Mouse (Mus musculus) skeletal muscle tissue, postnatal 0 days (tissue): ENCODE results near the gene Coq4. TPM values are rescaled to one million over a fixed set of nuclear protein-coding genes. Genes with fewer than 3 reads are reported as not detected.

ENCODE experiments used
- microRNA-seq, 2 experiments: library from miRNA; unstranded; fragments of <30 nt; microRNA quantifications; one replicate each; pipeline ENCODE4; 2016
- polyA plus RNA-seq: library from polyadenylated mRNA; unstranded; fragments of >200 nt; fragmentation: Nextera tagmentation; extraction: Ambion mirVana; gene quantifications from 2 replicates; pipeline ENCODE4 v1.2.1, GENCODE M21; 2015

The Coq4 gene
- polyA plus RNA-seq = 7.7 and 10.6 TPM in 2 replicates

GRCm38 (mm10) chr2:29787104-29787917 is at the start of gene Coq4:
Gene Coq4, plus strand, starts transcription at chr2:29787493.

GRCm38 (mm10) chr2:29751497-29751896 is 35.8 kb upstream of the Coq4 start, which contains the start of gene Gm13420:
Gene Gm13420, minus strand, starts transcription at chr2:29751685.

DNA sequence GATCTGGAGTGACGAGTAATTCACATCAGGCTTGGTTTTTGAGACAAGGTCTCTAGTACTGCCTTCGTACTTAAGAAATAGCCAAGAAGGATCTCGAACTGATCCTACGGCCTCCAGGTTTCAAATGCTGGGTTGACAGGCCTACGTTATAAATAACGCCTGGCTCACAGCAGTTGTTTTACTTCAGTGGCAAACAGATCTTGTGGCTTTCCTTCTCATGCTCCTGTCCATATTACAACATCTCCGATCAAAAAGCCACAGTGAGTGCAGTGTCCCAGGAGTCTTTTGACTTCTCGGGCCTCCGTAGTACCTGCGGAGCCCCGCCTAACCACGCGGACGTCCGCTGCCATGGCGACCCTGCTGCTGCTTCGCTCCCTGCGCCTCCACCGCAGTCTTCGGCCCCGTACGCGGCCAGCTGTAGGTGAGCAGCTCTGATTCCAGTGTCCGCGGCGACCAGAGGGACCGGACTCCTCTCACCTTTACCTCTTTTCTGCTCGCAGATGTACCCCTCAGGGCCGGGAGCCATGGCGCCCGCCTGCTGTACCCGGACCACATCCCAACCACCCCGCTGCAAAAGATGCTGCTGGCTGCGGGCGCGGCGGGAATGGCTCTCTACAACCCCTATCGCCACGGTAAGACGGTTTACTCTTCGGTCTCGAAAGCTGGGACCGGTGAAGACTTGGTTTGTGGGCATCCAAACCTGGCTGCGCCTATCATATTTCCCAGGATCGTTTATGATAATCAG is 816 bp downstream of the Coq4 start, which contains the start of gene Trub2:
TSS of gene Trub2 (minus strand) at position 566 of the 745 bp plus-strand sequence.

GRCm38 (mm10) chr2:29802075-29802826 is 15.0 kb downstream of the Coq4 start, which contains the start of gene Slc27a4:
Gene Slc27a4, plus strand, starts transcription at chr2:29802634.

GRCm38 (mm10) chr2:29820025-29820817 is 32.9 kb downstream of the Coq4 start, which contains the start of gene Urm1:
Gene Urm1, plus strand, starts transcription at chr2:29820075.

Small RNAs within 50 kb of the gene (microRNA-seq; reads per million reads assigned to microRNA genes)
- gene Mir219a-2 (0 reads per million in 2 experiments), gene Mir219b (0 reads per million in 2 experiments)

Other genes with a start within 250 kb of the Coq4 start
- gene Rapgef1, start 167.8 kb upstream of the Coq4 start, polyA plus RNA-seq = 14.8 and 15.9 TPM in 2 replicates
- gene Gm13420, start 35.8 kb upstream of the Coq4 start, polyA plus RNA-seq = not detected in 2 replicates
- gene Gm13547, start 28.2 kb upstream of the Coq4 start, polyA plus RNA-seq = not detected in 2 replicates
- gene Trub2, start 1.0 kb downstream of the Coq4 start, polyA plus RNA-seq = 15.9 and 16.0 TPM in 2 replicates
- gene Slc27a4, start 15.1 kb downstream of the Coq4 start, polyA plus RNA-seq = 5.2 and 6.6 TPM in 2 replicates
- gene Urm1, start 32.6 kb downstream of the Coq4 start, polyA plus RNA-seq = 15.4 and 17.0 TPM in 2 replicates
- 15.9 and 20.9 TPM in 2 replicates for gene Cercam, start 81.7 kb downstream of the Coq4 start, polyA plus RNA-seq
- gene Odf2, start 101.7 kb downstream of the Coq4 start, polyA plus RNA-seq = 21.8 and 27.7 TPM in 2 replicates
- 24.8 and 25.7 TPM in 2 replicates for gene Gle1, start 147.9 kb downstream of the Coq4 start, polyA plus RNA-seq
- gene Sptan1, start 178.1 kb downstream of the Coq4 start, polyA plus RNA-seq = 53.7 and 54.5 TPM in 2 replicates